Mouse (Mus musculus) cerebellum, adult 2 months (tissue): ENCODE results near the gene Lrp5. TPM values are rescaled to one million over a fixed set of nuclear protein-coding genes. Genes with fewer than 3 reads are reported as not detected.

Source experiments
- DNase-seq, 2 experiments: peaks; one replicate each; pipeline ENCODE4 v3.0.0; 2021
- H3K27ac ChIP-seq: fragments of 200-500 bp; 2 replicates; pipeline ENCODE4 v1.5.1; 2012; ENCODE audit warnings: low read length, control low read depth, inconsistent platforms; ENCODE audit not compliant: insufficient read depth
- H3K27me3 ChIP-seq: fragments of 200-500 bp; 2 replicates; pipeline ENCODE4 v1.6.1; 2012; ENCODE audit warnings: inconsistent platforms, mild to moderate bottlenecking, low read length, moderate library complexity; ENCODE audit not compliant: control insufficient read depth, insufficient read depth
- H3K4me1 ChIP-seq: fragments of 200-500 bp; 2 replicates; pipeline ENCODE4 v1.6.1; 2011; ENCODE audit warnings: low read length; ENCODE audit not compliant: control insufficient read depth, insufficient read depth
- H3K4me3 ChIP-seq: fragments of 200-500 bp; replicated peaks from 2 replicates; pipeline ENCODE3; 2011; ENCODE audit warnings: mild to moderate bottlenecking, low read depth, low read length, control low read depth; ENCODE audit not compliant: insufficient read depth
- CTCF ChIP-seq: fragments of 200-500 bp; IDR thresholded peaks from 2 replicates; pipeline ENCODE4 v1.5.1; 2011; ENCODE audit warnings: low read depth, mild to moderate bottlenecking, control low read depth, low read length, moderate library complexity, borderline replicate concordance; ENCODE audit not compliant: insufficient read depth
- POLR2A ChIP-seq: fragments of 200-500 bp; IDR thresholded peaks from 2 replicates; pipeline ENCODE4 v1.6.1; 2011; ENCODE audit warnings: low read length, control low read depth, borderline replicate concordance; ENCODE audit not compliant: insufficient read depth
- WGBS: fragments of 180-500 bp; shearing (Covaris S2); methylation state at CpG from one replicate; pipeline ENCODE4 v1.1.7; 2018; 5-methylcytosine and 5-hydroxymethylcytosine counted together
- polyA plus RNA-seq: library from polyadenylated mRNA; depleted of rRNA; stranded (reverse); fragments of >200 nt; gene quantifications from 2 replicates; pipeline ENCODE4 v1.2.3, GENCODE M21; 2012

Lrp5 gene
- polyA plus RNA-seq, 1 experiment = 3.8 TPM

DNA sequence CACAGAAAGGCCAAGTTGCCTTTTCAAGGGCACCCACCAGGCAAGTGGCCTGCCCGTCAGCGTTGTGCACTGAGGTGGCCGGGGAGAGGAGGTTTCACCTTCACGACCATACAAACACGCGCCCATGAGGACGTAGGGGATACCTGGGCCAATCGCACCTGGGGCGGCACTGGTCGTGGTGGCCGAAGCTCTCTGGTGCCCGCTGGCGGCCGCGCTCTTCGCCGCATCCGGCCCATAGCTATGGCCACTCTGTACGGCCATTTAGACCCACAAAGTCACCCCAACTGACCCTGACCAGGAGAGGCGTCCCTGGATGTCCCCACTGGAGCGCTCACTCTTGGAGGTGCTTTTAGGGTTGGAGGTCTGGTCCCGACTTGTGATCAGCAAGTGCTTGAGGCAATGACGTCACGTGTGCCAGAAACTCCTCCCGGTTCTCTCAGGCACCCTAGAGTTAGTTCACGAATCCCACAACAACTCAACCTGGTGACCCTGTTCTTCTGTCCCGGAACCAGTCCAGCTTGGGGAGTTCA lies 33.1 kb upstream of the Lrp5 start:
- Histone ChIP-seq H3K27me3 (no peaks in the 10 kb centered on the region), H3K27ac (no peak overlapping the region), H3K4me1 (peaks cover 5% of the 10 kb centered on the region), H3K4me3 (peak overlapping the region; percentile 55)
- under 1% methylated on average over 27 of the region's 27 CpGs for WGBS
- peak; percentile 70 to 79 for DNase-seq
- no peak for TF ChIP-seq POLR2A
- peak; percentile 55 for TF ChIP-seq CTCF

DNA sequence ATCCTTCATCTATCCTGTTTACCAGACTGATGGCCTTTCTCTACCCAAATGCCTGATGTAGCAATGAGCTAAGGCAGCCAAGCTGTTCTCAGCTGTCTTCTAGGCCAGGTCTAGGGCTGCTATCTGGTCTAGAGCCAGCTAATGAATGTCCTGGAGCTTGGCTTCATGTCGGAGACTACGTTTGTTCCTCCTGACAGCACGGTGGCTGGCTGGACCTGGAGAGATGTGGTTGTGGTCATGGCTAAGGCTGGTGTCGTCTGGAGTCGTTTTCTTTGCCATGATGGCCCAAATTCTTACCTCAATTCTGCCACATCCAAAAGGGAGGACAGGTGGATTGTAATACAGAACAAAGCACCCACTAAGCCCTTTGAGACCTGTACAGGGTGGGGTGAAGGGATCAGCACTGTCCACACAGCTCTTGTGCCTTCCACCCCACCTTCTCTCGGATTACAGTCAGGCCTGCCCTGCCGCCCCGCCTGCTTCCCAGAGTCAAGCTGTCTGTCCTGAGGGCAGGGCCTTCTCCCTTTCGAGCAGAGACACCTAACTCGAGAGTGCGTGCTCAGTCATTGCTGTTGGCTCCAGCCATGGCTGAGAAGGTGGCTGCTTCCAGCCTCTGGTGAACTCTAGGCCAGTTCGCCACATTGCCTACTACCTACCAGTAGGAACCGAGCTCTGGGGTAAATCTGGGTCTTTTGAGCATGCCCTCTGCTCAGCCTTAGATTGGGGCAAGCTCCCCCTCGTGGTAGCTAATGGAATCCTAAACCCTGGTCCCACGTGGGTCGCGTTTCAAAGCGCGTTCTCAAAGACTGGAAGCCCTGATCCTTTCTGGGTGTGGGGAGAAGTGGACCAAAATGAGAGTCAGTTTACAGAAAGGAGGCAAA lies 32.4 kb upstream of the Lrp5 start:
- Histone ChIP-seq H3K27ac (no peak overlapping the region), H3K4me1 (peaks cover 9% of the 10 kb centered on the region), H3K4me3 (peak overlapping the region; percentile 55), H3K27me3 (no peaks in the 10 kb centered on the region)
- 25% methylated on average over 19 of the region's 19 CpGs for WGBS
- TF ChIP-seq POLR2A = no peak
- peak; percentile 63; the same call in 1 of the 2 replicates for TF ChIP-seq CTCF
- DNase-seq = peak; percentile 67 to 71

DNA sequence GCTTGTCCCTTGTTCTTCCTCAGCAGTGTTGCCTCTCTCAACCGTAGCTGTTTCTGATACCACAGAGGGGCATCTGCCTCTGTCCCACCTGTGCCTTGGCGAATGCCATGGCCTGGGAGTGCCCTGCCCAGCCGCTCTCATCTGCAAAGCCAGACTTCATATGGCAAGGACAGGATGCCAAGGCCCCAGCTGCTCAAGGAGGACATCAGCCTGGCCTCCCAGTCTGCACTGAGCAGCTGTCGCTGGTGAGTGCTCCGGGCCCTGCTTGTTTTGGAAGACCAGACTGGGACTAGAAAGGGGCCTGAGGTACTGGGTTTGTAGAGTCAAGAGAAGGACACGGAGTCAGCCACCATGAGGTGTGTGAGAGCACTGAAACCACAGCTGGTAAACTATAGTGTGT lies 28.0 kb upstream of the Lrp5 start:
- WGBS = 28% methylated on average over 6 of the region's 6 CpGs
- no peak overlapping the region for H3K27ac ChIP-seq
- no peaks in the 10 kb centered on the region for H3K27me3 ChIP-seq
- TF ChIP-seq POLR2A = no peak
- TF ChIP-seq CTCF = no peak
- DNase-seq = no peak
- no peak overlapping the region for H3K4me3 ChIP-seq
- H3K4me1 ChIP-seq = peaks cover 17% of the 10 kb centered on the region

DNA sequence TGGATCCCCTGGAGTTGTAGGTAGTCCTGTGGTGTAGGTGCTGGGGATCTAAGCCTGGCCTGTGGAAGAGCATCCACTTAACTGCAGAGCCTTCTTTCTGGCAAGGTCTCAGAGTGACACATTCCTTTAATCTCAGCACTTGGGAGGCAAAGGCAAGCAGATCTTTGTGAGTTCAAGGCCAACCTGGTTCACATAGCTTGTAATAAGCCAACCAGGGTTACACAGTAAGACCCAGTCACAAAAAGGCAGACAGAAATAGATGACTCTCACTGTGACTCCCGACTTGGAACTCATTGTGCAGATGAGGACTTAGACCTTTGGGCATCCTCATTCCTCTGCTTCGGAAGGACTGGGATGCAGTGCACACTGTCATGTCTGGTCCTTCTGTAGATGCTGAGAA lies 24.1 kb upstream of the Lrp5 start:
- 86% methylated on average over 2 of the region's 2 CpGs for WGBS
- TF ChIP-seq POLR2A (no peak), CTCF (no peak)
- H3K4me1 ChIP-seq = peaks cover 15% of the 10 kb centered on the region; the same call in 1 of the 2 replicates
- no peak overlapping the region for H3K27ac ChIP-seq
- no peaks in the 10 kb centered on the region for H3K27me3 ChIP-seq
- H3K4me3 ChIP-seq = no peak overlapping the region
- DNase-seq = no peak

DNA sequence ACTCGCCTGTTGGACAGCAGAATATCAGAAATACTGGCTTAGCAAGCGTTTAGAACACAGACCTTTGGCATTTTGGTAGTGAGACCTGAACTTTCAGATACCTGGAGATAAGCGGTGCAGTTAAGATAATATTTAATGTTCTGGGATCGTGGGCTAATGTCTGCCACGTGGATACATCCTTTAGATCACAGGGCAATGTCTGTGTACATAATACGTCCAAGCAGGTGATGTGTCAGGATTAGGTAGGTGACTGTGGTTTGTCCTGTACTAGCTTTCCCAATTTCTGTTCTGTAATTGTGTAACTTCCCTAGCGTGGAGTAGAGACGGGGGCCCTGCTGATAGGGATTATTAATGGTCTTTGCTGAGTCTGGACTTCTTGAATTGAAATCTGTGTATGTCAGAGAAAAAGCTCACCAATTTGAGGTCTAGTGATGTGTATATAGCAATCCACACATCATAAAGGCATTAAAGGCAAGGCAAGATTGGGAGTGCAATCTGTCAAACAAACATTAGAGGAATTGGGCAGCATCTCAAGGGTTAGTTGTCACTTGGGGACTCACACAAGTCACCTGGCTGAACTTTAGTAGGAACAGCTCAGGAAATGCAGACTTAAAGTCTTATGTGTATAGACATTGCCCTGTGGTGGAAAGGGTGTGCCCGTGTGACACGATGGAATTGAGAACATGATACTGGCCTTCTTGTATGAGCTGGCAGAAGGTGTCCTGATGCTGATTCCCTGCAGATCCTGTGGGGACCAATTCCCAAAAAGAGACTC lies 22.8 kb upstream of the Lrp5 start:
- 21% methylated on average over 10 of the region's 10 CpGs for WGBS
- TF ChIP-seq CTCF = no peak
- no peak for TF ChIP-seq POLR2A
- Histone ChIP-seq H3K4me1 (peaks cover 10% of the 10 kb centered on the region; the same call in 1 of the 2 replicates), H3K27ac (no peak overlapping the region), H3K27me3 (no peaks in the 10 kb centered on the region), H3K4me3 (peak overlapping the region; percentile 74)
- DNase-seq = no peak

DNA sequence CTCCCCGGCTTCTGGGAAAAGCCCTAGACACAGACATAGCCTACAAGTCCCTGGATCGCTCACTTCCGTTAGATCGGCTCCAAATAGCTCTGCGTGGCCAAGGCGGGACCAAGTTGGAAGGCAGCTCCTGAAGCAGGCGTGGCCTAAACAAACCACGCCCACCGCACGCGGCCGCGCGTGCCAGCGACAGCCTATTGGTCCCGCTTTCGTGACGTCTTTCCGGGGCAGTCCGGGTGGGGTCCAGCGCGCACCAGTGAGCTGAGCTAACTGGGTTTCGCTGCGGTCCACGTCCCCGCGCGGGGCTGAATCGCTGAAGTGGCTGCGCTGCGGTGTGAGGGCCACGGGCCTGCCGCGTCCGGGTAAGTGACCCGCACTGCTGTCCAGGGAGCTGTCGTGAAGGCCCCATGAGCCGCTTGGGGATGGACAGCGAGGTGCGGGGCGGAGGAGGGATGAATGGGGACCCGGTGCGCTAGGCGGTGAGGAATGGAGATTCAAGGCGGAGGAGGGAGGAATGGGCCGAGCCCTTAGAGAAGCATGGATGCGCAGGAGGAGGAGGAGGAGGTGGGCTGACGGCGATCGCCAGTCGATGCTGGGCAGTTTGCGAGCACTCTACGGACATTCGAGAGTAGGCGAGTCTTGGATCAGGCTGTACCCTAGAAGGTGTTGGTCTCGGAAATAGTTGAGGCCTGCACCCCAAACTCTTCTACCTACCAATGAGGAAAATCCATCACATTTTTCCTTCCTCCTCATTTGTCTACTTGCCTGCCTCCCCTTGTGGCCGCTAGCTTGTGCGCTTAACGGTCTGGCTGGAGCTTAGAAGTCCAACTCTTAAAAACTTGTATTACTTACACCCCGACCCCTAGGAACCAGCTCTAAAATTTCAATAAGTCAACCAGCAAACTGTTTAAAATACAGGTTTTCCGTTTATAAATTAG lies 22.0 kb upstream of the Lrp5 start, which contains the start of gene 1810055G02Rik:
TSS of gene 1810055G02Rik (plus strand) at position 216 of the 935 bp plus-strand sequence.
- peaks cover 9% of the 10 kb centered on the region; the same call in 1 of the 2 replicates for H3K4me1 ChIP-seq
- no peaks in the 10 kb centered on the region for H3K27me3 ChIP-seq
- 1% methylated on average over 61 of the region's 61 CpGs for WGBS
- TF ChIP-seq CTCF = no peak
- TF ChIP-seq POLR2A = peak; percentile 97
- H3K27ac ChIP-seq = peak within 1 kb of the TSS; percentile 79
- peak within 1 kb of the TSS; percentile 74 for H3K4me3 ChIP-seq
- DNase-seq = peak; percentile 99

DNA sequence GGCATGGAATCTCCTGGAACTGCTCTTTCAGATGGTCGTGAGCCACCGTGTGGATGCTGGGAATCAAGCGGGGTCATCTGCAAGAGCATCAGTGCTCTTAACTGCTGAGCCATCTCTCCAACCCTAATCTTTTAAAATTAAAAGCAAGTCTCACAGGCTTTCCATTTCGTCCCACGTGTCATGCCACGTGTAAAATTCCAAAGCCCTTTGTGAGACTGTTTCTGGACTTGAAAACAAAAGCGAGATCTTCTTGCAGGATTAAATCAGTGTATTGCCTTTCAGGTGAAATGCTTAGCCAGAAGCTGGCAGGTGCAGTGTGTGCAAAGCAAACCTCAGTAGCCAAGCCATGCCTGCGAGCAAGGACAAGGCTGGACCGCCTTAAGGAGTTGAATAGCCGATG lies 21.2 kb upstream of the Lrp5 start:
- no peak for TF ChIP-seq POLR2A
- TF ChIP-seq CTCF = no peak
- Histone ChIP-seq H3K4me1 (peaks cover 9% of the 10 kb centered on the region; the same call in 1 of the 2 replicates), H3K4me3 (peak overlapping the region; percentile 74), H3K27ac (peak overlapping the region; percentile 52), H3K27me3 (no peaks in the 10 kb centered on the region)
- DNase-seq = no peak
- WGBS = 21% methylated on average over 10 of the region's 10 CpGs
